In the genomic region with DNA sequence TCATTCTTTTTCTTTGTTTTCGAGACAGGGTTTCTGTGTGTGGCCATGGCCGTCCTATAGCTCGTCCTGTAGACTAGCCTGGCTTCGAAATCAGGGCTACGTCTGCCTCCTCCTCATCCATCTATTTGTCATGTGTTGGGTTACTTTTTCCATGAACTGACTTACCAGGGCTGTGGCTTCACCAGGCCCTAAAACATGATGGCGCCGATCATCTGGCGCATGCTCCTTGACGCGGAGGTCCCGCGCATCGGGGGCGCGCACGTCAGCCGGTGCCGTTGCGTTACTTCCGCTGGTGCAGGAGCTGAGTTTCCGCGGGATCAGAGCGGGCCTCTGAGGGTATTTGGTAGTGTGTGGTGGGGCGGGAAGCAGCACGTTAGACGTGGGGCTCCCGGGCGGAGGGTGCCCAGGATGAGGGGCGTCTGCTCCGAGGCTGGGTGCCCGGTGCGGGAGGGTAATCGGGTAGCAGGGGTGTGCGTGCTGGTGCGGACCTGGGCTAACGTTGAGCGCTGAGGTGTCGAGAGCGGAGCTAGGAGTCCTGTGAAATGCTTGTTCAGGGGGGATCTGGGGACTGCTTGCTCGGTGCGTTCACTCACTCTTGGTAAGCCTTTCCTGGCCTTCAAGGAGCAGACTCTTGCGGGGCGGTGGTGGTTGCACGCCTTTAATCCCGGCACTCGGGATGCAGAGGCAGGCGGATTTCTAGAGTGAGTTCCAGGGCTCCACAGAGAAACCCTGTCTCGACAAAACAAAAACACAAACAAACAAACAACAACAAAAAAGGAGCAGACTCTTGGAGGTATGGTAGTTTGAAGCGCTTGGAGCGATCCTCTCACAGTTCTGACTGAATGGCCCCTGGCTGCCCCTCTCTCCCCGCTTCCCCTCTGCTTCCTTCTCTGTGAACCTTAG, we compare ENCODE assay signal across 8 mouse cellular contexts. TPM values are rescaled to one million over a fixed set of nuclear protein-coding genes. Genes with fewer than 3 reads are reported as not detected.
DNase-seq lines count a peak whose midpoint lies in the region; ATAC-seq lines count a peak whose summit lies in the region.
"Not testable (repeated sequence)": the region's sequence is repeated elsewhere in the genome, so short reads cannot be mapped to it uniquely, and the experiment has no call there.

Gene Syt11 (minus strand): TSS at position 226 of the 903 bp plus-strand sequence.

- H3K9ac ChIP-seq in hindbrain, embryonic 15.5 days: peak within 1 kb of the TSS; percentile 43
- peak within 1 kb of the TSS; percentile 34 for H3K9ac ChIP-seq in lung, embryonic 15.5 days
- peak within 1 kb of the TSS; percentile 55; the same call in 1 of the 2 replicates for H3K9ac ChIP-seq in neural tube, embryonic 12.5 days

- H3K4me3 ChIP-seq in hindbrain, embryonic 15.5 days: peak within 1 kb of the TSS; percentile 38
- peak within 1 kb of the TSS; percentile 43 for H3K4me3 ChIP-seq in lung, embryonic 15.5 days
- H3K4me3 ChIP-seq in neural tube, embryonic 12.5 days: peak within 1 kb of the TSS; percentile 43

- not testable (repeated sequence) for H3K9me3 ChIP-seq in hindbrain, embryonic 15.5 days; lung, embryonic 15.5 days; neural tube, embryonic 12.5 days

- WGBS in hindbrain, embryonic 15.5 days: 5% methylated on average over 32 of the region's 51 CpGs
- 4% methylated on average over 40 of the region's 51 CpGs for whole genome bisulfite sequencing in lung, embryonic 15.5 days
- 3% methylated on average over 44 of the region's 51 CpGs for WGBS in neural tube, embryonic 12.5 days

- H3K4me2 ChIP-seq in hindbrain, embryonic 15.5 days: peak within 1 kb of the TSS; percentile 54
- H3K4me2 ChIP-seq in lung, embryonic 15.5 days: peak within 1 kb of the TSS; percentile 50
- H3K4me2 ChIP-seq in neural tube, embryonic 12.5 days (replicated peaks): peak within 1 kb of the TSS; percentile 55

- peak; percentile 60 for DNase-seq in NIH3T3 (ENCODE audit: low read depth)
- DNase-seq in cerebellum, postnatal 25 days: peak; percentile 30 to 64
- peak; percentile 16 for DNase-seq in forelimb bud, embryonic 11.5 days (ENCODE audit: low read depth, low spot score)
- DNase-seq in layer of hippocampus, postnatal 36 days: peak in 1 of 2 experiments; percentile 44
- peak; percentile 41 to 54 for DNase-seq in thymus, postnatal 36 days

- ATAC-seq in hindbrain, embryonic 15.5 days (ENCODE audit: low FRiP score, low read depth): peak; percentile 61
- peak; percentile 77 for ATAC-seq in lung, embryonic 15.5 days (ENCODE audit: borderline replicate concordance, extremely low read depth, low FRiP score, low TSS enrichment)
- peak; percentile 26 for ATAC-seq in neural tube, embryonic 12.5 days (ENCODE audit: low FRiP score, low read depth)

- not testable (repeated sequence) for H3K4me1 ChIP-seq in hindbrain, embryonic 15.5 days (replicated peaks); lung, embryonic 15.5 days; neural tube, embryonic 12.5 days

- H3K27me3 ChIP-seq in hindbrain, embryonic 15.5 days; lung, embryonic 15.5 days; neural tube, embryonic 12.5 days (replicated peaks): not testable (repeated sequence)

- H3K27ac ChIP-seq in hindbrain, embryonic 15.5 days (replicated peaks): peak within 1 kb of the TSS; percentile 84
- 0 out of 2 replicates have a peak within 1 kb of the TSS, but pooled peaks have one; percentile 38 for H3K27ac ChIP-seq in lung, embryonic 15.5 days
- H3K27ac ChIP-seq in neural tube, embryonic 12.5 days: 0 out of 2 replicates have a peak within 1 kb of the TSS, but pooled peaks have one; percentile 57

- not testable (repeated sequence) for H3K36me3 ChIP-seq in hindbrain, embryonic 15.5 days; lung, embryonic 15.5 days; neural tube, embryonic 12.5 days

RNA-seq across cellular contexts. Expression of gene Syt11, which starts in this region (rescaled TPM):
- polyA plus RNA-seq in hindbrain, embryonic 15.5 days (2015; fragmentation: Nextera tagmentation; extraction: Ambion mirVana): 220 and 239 TPM in 2 replicates
- total RNA-seq in layer of hippocampus, postnatal 36 days (2021): 100 to 1,000 TPM; 483 to 524 TPM
- polyA plus RNA-seq in lung, embryonic 15.5 days (2015; fragmentation: Nextera tagmentation; extraction: Ambion mirVana): 7.5 and 7.7 TPM in 2 replicates
- polyA plus RNA-seq in neural tube, embryonic 12.5 days (2016; fragmentation: Nextera tagmentation; extraction: Ambion mirVana): 199 and 209 TPM in 2 replicates

Comparison
In these comparisons a context has a peak if more than half of its experiments do, and no peak if none do; other contexts are left out.
1. RNA of gene Syt11 (polyA plus RNA-seq): 220 to 239 TPM in hindbrain, embryonic 15.5 days and 199 to 209 TPM in neural tube, embryonic 12.5 days; 7.5 to 7.7 TPM in lung, embryonic 15.5 days; every median in the first group is over 10 times any median in the second.
2. ATAC-seq: peak in every context shown above with its lines; median percentile 77 in lung, embryonic 15.5 days; 61 in hindbrain, embryonic 15.5 days; 26 in neural tube, embryonic 12.5 days.
3. Peak in every context shown above with its lines, with median percentiles within 50 percentile points of each other: H3K27ac ChIP-seq, H3K4me2 ChIP-seq, H3K4me3 ChIP-seq and H3K9ac ChIP-seq.